Mouse (Mus musculus): ENCODE measurements around the gene Plppr1. TPM values are rescaled to one million over a fixed set of nuclear protein-coding genes. Genes with fewer than 3 reads are reported as not detected.

The Plppr1 gene
- polyA plus RNA-seq, 1 experiment from 2014 or later: 0.32 TPM

DNA sequence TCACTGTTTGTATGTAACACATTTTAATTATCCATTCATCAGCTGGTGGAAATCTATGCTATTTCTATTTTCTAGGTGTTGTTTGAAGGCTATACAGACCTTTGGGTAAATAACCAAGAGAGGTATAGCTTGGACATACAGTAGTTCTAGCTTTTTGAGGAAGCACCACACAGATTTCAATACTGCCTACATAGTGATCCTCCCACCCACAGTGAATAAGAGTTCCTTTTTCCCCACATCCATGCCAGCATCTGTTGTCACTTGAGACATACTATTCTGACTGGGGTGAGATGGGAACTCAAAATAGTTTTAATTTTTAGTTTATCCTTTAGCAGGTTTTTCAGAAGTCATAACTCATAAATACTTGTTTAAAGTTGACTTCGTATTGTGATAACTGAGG lies 151.4 kb downstream of the Plppr1 start:
- Histone ChIP-seq H3K9me3 (replicated peaks) (no peaks in the 10 kb centered on the region), H3K4me3 (no peak overlapping the region), H3K4me2 (no peak overlapping the region), H3K9ac (no peak overlapping the region), H3K36me3 (no peaks in the 10 kb centered on the region), H3K4me1 (no peaks in the 10 kb centered on the region), H3K27ac (no peak overlapping the region), H3K27me3 (replicated peaks) (no peaks in the 10 kb centered on the region)
- no peak for ATAC-seq
- WGBS (ENCODE audit: insufficient replicate concordance): 67% methylated on average over 1 of the region's 1 CpGs

DNA sequence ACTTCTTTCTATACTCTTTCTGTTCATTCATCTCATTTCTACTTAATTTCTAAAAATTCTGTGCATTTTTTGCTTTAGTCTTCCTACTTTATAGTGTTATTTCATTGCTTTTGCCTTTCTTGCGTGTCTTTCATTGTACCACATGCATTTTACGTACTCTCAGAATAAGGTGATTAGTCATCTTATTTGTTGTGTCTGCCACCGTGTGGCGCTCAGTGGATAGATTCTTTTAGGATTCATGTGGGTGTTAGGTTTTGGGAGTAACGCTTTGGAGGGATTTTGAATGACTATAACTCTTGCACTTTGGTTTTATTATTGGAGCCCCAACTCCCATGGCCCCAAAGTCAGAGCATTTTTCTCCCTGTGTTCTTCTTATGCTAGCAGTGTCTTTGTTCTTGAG lies 152.5 kb downstream of the Plppr1 start:
- Histone ChIP-seq H3K9me3 (replicated peaks) (no peaks in the 10 kb centered on the region), H3K27ac (no peak overlapping the region), H3K9ac (no peak overlapping the region), H3K4me2 (no peak overlapping the region), H3K4me3 (no peak overlapping the region), H3K36me3 (no peaks in the 10 kb centered on the region), H3K27me3 (replicated peaks) (no peaks in the 10 kb centered on the region), H3K4me1 (no peaks in the 10 kb centered on the region)
- 63% methylated on average over 5 of the region's 5 CpGs for WGBS (ENCODE audit: insufficient replicate concordance)
- no peak for ATAC-seq

DNA sequence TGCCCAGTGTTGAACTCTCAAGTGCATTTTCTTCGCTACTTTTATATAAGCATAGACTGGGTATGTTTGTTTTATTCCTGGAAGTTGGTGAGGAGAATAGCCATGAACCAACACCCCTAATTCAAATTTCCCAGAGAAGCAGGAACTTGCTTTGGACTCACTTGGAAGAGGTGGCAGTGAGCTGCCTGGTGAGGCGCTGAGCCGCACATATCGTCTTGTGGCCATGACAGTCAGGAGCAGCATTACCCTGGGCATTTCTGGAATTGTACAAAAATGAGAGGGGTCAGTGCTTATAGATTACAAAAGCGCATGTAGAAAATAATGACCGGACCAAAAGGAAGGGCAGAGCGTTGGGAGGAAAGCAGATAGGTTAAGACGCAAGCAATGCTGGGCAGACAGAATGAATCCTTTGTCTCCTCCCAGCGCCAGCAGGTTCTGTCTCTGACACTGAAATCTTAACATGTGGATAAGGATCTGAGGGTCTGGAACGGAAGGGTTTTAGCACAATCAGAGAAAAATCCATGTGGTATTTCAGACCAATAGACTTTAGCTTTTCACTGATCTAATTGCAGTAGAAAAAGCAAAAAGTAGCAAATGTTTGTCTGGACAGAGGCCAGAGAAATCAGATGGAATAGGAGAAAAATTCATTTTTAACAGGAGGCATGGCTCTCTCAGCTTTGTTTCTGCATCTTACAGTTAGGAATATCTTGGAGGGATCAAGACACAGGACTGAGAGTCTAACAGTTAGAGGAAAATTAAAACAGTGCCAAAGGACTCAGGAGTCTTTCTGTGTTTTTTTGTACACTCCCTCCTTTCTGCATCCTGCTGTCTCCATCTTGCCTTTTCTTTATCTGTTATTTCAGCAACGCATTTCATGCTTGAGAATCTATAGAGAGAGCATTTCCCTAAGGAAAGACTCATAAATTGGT lies 153.8 kb downstream of the Plppr1 start:
- Histone ChIP-seq H3K9ac (no peak overlapping the region), H3K27ac (no peak overlapping the region), H3K36me3 (no peaks in the 10 kb centered on the region), H3K4me1 (no peaks in the 10 kb centered on the region), H3K4me3 (no peak overlapping the region), H3K9me3 (replicated peaks) (no peaks in the 10 kb centered on the region), H3K27me3 (replicated peaks) (no peaks in the 10 kb centered on the region), H3K4me2 (no peak overlapping the region)
- 70% methylated on average over 11 of the region's 11 CpGs for WGBS (ENCODE audit: insufficient replicate concordance)
- no peak for ATAC-seq

DNA sequence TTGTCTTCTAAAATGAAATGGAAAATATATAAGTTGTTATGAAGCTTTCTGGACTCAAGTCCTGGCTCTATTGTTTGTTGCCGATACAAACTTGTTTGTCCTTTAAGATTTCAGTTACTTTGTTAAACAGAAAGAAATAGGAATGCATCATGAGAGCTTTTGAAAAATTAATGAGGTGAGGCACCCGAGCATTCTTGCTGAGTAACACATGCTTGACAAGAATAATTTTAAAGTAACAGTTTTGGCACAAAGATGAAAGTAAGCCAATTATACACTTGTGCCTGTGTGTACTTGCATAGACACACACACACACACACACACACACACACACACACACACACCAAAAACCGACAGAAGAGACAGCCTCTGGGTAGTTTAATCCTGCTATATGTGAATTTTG lies 155.3 kb downstream of the Plppr1 start:
- no peak overlapping the region for H3K9ac ChIP-seq
- no peak overlapping the region for H3K4me3 ChIP-seq
- ATAC-seq: no peak
- 52% methylated on average over 3 of the region's 3 CpGs for WGBS (ENCODE audit: insufficient replicate concordance)
- no peaks in the 10 kb centered on the region for H3K4me1 ChIP-seq
- no peak overlapping the region for H3K27ac ChIP-seq
- no peaks in the 10 kb centered on the region for H3K27me3 ChIP-seq (replicated peaks)
- H3K9me3 ChIP-seq (replicated peaks): no peaks in the 10 kb centered on the region
- no peak overlapping the region for H3K4me2 ChIP-seq
- H3K36me3 ChIP-seq: no peaks in the 10 kb centered on the region

DNA sequence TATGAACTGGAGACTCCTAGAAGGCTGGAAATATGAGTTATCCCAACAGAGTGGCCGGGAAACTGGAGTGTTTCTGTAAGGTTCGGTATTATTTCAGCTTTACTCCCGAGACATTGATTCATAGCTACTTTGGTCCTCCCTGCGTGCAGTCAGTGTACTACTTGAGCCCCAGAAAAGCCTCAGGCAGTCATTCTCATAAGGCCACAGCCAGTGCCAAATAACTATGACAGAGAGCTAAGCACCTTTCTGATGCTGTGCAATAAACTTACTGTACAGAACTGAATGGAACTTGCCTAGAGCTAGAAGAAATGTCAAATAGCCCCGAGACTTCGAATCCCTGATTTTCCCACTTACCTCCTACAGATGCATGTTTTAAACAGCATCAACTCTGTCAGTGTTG lies 164.4 kb downstream of the Plppr1 start:
- Histone ChIP-seq H3K9me3 (replicated peaks) (no peaks in the 10 kb centered on the region), H3K4me2 (no peak overlapping the region), H3K4me3 (no peak overlapping the region), H3K4me1 (no peaks in the 10 kb centered on the region), H3K36me3 (no peaks in the 10 kb centered on the region), H3K27me3 (replicated peaks) (no peaks in the 10 kb centered on the region), H3K27ac (no peak overlapping the region), H3K9ac (no peak overlapping the region)
- 66% methylated on average over 6 of the region's 6 CpGs for WGBS (ENCODE audit: insufficient replicate concordance)
- no peak for ATAC-seq

DNA sequence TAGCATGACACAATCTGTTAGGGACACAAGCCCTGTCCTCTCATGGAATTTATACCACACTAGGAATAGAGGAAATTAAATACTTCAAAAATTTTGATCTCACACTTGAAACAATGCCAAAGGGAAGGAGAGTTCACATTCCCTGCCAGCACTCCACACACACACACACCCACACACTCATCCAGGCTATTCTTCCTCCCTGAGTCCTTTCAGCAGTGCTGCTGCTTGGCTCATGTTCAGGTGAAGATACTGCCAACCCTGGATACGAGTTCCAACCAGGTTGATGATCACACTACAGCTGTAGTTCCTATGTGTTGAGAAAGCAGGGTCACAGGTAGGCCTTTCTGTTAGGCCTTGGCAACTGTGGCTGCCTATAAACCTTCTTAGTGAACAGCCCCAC lies 165.9 kb downstream of the Plppr1 start:
- Histone ChIP-seq H3K27me3 (replicated peaks) (no peaks in the 10 kb centered on the region), H3K4me2 (no peak overlapping the region), H3K36me3 (no peaks in the 10 kb centered on the region), H3K4me1 (no peaks in the 10 kb centered on the region), H3K4me3 (no peak overlapping the region), H3K9ac (no peak overlapping the region), H3K27ac (no peak overlapping the region), H3K9me3 (replicated peaks) (no peaks in the 10 kb centered on the region)
- ATAC-seq: no peak
- 40% methylated on average over 1 of the region's 1 CpGs for WGBS (ENCODE audit: insufficient replicate concordance)

DNA sequence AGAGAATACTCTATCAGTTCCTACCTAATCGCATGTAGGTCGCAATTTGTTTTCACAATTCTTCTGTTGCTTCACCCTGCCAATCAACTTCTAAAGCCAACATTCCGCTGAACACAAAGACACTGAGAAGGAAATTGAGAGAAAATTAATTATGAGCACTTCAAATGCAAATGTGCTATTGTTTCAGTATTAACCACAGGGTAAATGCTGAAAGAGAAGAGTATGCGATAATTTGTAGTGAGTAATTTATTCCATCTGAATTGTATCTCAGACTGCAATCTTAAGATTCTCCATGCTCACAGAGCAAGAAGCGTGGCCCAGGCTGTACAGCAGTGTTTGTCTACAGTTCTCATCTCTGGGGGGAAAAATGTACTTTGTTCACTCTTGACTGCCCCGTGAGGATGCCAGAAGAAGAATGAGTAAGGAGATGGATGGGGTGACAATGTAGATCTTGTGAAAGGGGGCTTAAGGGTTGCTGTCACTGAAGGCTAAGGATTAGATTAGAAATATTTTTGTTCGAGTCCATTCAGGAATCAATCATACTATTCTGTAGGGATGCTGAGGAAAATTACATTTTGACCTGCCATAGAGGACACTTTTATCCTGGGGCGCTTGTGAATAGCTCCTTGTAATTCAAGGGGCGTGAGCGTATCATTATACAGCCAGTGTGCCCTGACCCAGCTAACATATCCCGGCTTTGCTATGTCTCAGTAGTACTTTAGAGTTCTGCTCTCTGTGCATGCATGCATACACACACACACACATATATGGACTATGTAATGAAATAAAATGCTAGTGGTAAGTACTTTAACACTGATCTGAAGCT lies 173.3 kb downstream of the Plppr1 start:
- no peak overlapping the region for H3K4me2 ChIP-seq
- no peak for ATAC-seq
- H3K4me1 ChIP-seq: no peaks in the 10 kb centered on the region
- H3K4me3 ChIP-seq: no peak overlapping the region
- WGBS (ENCODE audit: insufficient replicate concordance): 68% methylated on average over 11 of the region's 11 CpGs
- H3K27me3 ChIP-seq (replicated peaks): no peaks in the 10 kb centered on the region
- H3K9me3 ChIP-seq (replicated peaks): no peaks in the 10 kb centered on the region
- H3K9ac ChIP-seq: no peak overlapping the region
- H3K36me3 ChIP-seq: no peaks in the 10 kb centered on the region
- H3K27ac ChIP-seq: no peak overlapping the region

DNA sequence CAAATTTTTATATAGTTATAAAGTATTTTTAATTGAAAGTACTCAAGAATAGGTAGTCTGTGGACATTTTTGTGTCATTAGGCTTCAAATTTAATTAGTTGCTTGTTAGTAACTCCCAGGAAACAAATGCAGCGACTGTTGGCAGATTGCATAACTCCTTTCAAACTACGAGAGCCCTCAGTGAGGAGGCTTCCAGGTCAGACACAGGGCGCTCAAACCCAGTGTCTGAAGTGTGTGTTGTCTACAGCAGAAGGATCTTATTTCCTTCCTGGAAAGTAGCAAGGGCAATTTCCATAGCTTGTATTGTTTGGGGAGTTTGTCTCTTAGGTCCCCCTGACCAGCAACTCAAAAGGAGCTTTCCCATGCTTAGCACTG lies 173.9 kb downstream of the Plppr1 start:
- 44% methylated on average over 3 of the region's 3 CpGs for WGBS (ENCODE audit: insufficient replicate concordance)
- no peak overlapping the region for H3K4me3 ChIP-seq
- no peak overlapping the region for H3K9ac ChIP-seq

DNA sequence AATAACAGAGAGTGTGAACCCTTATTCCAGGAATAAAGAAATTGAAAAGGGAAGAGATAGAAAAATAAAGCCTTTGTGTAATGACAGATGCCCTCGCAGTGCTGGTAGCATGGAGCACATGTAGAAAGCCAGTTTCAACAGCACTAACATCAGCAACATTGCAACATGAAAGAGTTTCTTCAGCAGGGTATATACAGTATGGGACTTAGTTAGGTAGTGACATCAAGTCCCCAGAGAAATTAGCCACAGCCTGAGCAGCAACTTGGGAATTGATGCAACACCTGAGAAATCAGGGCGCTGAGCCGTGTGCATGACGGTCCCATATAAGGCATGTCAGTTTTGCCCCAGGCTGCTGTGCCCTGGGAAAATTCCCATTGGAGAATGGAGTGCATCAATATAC lies 179.0 kb downstream of the Plppr1 start:
- ATAC-seq: no peak
- Histone ChIP-seq H3K4me3 (no peak overlapping the region), H3K9ac (no peak overlapping the region), H3K4me2 (no peak overlapping the region), H3K4me1 (no peaks in the 10 kb centered on the region), H3K9me3 (replicated peaks) (no peaks in the 10 kb centered on the region), H3K36me3 (no peaks in the 10 kb centered on the region), H3K27ac (no peak overlapping the region), H3K27me3 (replicated peaks) (no peaks in the 10 kb centered on the region)
- WGBS (ENCODE audit: insufficient replicate concordance): 78% methylated on average over 4 of the region's 4 CpGs

More for the DNA sequence above, 173.9 kb downstream of the Plppr1 start:
- H3K4me2 ChIP-seq: no peak overlapping the region
- no peaks in the 10 kb centered on the region for H3K27me3 ChIP-seq (replicated peaks)
- ATAC-seq: no peak
- H3K9me3 ChIP-seq (replicated peaks): no peaks in the 10 kb centered on the region
- no peak overlapping the region for H3K27ac ChIP-seq
- no peaks in the 10 kb centered on the region for H3K36me3 ChIP-seq
- H3K4me1 ChIP-seq: no peaks in the 10 kb centered on the region

DNA sequence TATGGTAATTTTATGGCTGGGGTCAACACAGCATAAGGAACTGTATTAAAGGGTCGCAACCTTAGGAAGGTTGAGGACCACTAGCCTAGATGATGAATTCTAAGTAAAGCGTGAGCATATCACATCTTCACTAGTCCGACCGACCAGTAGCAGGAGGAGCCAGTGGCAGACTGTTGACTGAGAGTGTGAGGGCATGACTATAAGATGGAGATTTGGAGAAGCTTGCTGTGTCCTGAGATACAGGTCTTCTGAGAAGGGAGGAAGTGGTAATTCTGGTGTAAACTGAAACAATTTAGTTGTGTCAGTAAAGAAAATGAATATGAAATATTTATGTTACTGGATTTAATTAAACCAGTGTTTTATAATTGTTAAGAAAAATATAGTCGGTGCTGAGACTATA lies 180.4 kb downstream of the Plppr1 start:
- no peaks in the 10 kb centered on the region for H3K36me3 ChIP-seq
- no peaks in the 10 kb centered on the region for H3K9me3 ChIP-seq (replicated peaks)
- H3K27me3 ChIP-seq (replicated peaks): no peaks in the 10 kb centered on the region
- H3K4me1 ChIP-seq: no peaks in the 10 kb centered on the region
- no peak overlapping the region for H3K4me2 ChIP-seq
- no peak overlapping the region for H3K4me3 ChIP-seq
- H3K27ac ChIP-seq: no peak overlapping the region
- 71% methylated on average over 5 of the region's 5 CpGs for WGBS (ENCODE audit: insufficient replicate concordance)
- ATAC-seq: no peak
- H3K9ac ChIP-seq: no peak overlapping the region

DNA sequence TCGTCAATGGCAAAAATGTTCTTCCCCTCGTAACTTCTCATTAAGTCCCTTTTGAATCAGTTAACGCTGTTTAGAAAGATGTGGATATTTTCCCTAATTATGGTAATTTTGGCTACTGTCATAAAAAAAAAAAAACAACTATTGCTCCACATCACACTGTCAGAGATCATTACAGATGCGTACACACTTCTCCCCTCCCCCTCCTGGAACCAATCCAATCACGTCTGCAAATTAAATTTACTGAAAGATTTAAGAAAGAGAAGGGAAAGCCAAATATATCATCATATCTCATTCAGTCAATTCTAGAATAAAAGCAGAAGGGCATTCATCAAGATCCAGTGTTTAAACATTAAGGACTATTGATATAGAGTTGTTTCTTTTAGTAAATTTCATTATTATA lies 185.7 kb downstream of the Plppr1 start:
- Histone ChIP-seq H3K9ac (no peak overlapping the region), H3K4me2 (no peak overlapping the region), H3K36me3 (no peaks in the 10 kb centered on the region), H3K27me3 (replicated peaks) (no peaks in the 10 kb centered on the region), H3K9me3 (replicated peaks) (no peaks in the 10 kb centered on the region), H3K4me1 (no peaks in the 10 kb centered on the region), H3K4me3 (no peak overlapping the region), H3K27ac (no peak overlapping the region)
- WGBS (ENCODE audit: insufficient replicate concordance): 62% methylated on average over 5 of the region's 5 CpGs
- ATAC-seq: no peak

DNA sequence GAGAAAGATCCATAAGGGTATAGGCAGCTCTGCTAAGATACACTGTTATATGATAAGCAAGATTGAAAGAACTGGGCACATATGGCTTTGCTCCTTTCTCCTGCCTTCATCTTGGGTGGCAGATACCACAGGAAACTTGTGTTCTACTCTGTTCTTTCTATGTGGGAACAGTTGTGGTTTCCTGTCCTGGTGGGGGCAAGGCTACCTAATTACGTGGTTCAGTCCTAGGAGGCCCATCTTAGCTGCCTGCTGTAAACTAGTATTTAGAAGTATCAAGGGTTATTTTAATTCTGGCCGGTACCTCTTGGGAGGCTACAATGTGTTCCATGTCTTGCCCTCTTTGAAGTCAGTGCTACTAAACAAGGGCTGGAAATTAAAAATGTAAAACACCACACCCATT lies 186.2 kb downstream of the Plppr1 start:
- Histone ChIP-seq H3K4me1 (no peaks in the 10 kb centered on the region), H3K4me3 (no peak overlapping the region), H3K27ac (no peak overlapping the region), H3K27me3 (replicated peaks) (no peaks in the 10 kb centered on the region), H3K36me3 (no peaks in the 10 kb centered on the region), H3K4me2 (no peak overlapping the region), H3K9ac (no peak overlapping the region), H3K9me3 (replicated peaks) (no peaks in the 10 kb centered on the region)
- WGBS (ENCODE audit: insufficient replicate concordance): 22% methylated on average over 2 of the region's 2 CpGs
- ATAC-seq: no peak

All from liver, embryonic 12.5 days (tissue).